Mouse (Mus musculus): ENCODE data around the gene Atf3. TPM values are rescaled to one million over a fixed set of nuclear protein-coding genes. Genes with fewer than 3 reads are reported as not detected.
"Not testable (repeated sequence)": the region's sequence is repeated elsewhere in the genome, so short reads cannot be mapped to it uniquely, and the experiment has no call there.

Atf3 gene
- total RNA-seq, 2 experiments from 2014 or later, result 1.8 to 2.3 TPM

DNA sequence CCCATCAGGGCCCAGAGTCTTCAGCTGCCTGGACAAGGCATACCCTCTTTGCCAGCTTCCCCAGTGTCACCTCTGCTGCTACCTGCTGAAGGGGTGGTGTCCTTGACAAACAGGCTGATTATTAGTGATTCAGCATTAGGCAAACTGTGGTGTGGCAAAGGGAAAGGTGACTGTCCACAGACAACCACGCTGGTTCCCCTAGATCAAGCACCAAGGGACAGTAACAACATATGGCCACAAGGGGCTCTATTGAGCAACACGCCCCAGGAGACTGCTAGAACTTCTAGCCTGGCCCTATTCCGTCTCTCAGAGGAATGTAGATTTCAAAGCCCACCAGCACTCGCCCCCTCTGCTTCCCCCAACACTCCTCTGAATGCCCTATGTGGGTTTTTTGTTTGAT lies 64.8 kb downstream of the Atf3 start:
- DNase-seq (ENCODE audit: low spot score in 2 of 2), result no peak

GRCm38 (mm10) chr1:191150924-191151605 lies 66.8 kb downstream of the Atf3 start:
- no peak for DNase-seq (ENCODE audit: low spot score in 2 of 2)

DNA sequence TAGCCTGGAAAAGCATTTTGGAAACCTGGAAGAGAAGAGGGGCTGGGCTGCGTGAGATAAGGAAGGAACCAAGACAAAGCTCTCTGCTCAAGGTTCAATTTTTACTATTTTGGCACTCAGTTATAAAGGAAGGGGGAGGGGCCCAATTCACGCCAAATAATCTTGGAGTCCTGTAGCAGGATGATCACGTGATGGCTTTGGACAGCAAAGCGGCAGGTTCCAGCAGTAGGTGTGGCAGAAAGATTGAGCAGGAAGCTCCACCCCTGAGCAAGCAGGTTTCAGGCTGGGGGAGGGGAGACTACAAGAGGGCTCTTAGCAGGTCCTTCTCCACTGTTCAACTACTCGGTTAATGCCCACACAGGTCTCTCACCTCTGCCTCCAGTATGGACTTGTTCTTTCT lies 68.3 kb downstream of the Atf3 start:
- DNase-seq (ENCODE audit: low spot score in 2 of 2), result not testable (repeated sequence)

- no peak for DNase-seq (ENCODE audit: low spot score in 2 of 2)
Observed at GRCm38 (mm10) chr1:191140983-191141382, 76.9 kb downstream of the Atf3 start.

DNA sequence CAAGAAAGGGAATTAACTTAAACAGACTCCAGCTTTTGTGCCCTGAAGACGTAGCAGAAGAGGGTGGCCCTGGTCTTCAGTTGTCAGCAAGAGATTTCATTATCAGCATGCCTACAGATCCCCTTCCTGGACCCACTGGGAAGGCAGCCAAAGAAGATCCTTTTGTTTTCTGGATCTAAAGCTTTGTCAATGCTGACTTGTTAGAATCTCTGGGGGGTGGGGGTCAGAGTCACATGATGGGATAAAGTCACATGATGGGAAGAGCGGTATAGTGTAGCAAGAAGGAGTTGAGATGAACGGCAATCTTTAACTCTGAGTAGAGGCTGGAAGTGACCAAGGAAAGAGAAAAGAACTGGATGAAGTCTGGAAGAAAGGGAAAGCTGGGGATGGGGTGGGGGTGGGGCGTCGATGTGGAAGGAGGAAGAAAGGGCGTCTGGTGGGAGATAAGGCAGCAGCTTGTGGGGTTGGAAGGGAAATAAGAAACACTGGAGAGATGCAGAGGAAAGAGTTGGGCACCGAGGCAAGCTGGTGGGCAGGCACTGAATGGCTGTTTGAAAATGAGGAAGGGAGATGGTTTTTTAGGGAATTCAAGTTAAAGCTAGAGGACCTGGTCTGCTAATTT lies 78.9 kb downstream of the Atf3 start:
- DNase-seq (ENCODE audit: low spot score in 2 of 2), result no peak

DNA sequence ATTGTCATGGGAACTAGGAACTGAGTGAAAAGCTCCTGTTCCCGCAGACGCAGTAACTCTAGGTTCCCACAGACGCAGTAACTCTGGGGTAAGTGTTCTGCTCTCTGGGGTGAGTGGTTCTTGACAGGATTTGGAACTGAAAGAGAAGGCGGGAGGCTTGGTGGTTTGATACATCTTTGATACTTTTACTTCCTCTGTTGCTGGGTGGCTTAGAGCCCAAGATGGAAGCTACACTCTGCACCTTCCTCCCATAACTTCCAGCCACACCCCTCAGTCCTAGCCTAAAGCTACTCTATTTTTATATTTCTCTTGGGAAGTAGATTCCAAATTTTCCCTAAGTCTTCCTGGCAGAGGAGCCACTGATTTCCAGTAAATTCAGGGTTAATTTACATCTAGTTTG lies 79.4 kb downstream of the Atf3 start:
- no peak for DNase-seq (ENCODE audit: low spot score in 2 of 2)

DNA sequence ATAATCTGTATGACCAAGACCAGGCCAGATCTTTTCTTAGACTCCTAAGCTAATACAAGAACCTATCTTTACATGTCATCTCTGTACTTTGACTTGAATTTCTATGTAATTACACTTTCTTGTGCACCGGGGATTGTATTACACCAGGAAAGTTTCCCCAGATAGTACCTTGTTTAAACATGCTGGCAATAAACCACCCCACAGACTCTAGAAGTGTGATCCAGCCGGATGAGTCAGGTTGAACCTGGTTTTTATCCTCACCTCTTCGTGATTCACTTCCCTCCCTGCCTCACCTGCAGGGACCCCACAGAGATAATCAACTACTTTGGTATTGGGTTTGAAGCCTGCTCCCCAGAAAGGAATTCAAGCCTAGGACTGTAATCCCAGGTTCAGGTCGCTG lies 82.4 kb downstream of the Atf3 start:
- no peak for DNase-seq (ENCODE audit: low spot score in 2 of 2)

DNA sequence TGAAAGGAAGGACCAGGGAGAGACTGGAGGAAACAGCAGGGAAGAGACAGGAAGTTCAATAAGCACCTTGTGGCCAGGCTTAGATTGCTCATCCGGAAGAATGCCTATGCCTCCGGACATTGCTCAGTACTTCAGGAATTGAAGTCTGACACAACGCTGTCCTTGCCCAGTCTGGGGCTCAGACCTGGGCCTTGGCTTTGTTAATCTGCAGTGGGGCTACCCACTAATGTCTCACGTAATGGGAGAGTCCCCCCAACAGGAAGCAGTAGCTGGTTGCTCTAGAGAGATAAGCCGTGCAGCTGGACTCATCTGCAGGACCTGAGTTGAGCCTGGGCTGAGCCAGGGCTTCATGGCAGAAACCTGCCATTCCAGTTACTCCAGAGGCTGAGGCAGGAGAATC lies 84.9 kb downstream of the Atf3 start:
- DNase-seq (ENCODE audit: low spot score in 2 of 2), result no peak

DNA sequence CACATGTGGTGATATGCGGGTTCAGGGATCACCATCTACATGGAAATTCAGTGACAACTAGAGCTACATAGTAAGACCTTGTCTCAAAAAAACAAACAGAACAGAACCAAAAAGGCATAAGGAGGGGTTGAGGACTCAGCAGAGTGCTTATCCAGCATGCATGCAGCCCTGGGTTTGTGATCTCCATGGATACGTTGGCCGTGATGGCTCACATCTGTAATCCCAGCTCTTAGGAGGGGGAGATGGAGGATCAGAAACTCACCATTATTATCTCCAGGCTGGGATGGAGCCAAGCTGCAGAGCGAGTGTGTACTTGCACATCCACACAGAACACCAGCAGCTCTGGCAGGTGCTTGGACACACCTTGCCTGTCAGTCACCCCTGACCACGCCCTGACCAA lies 85.6 kb downstream of the Atf3 start:
- no peak for DNase-seq (ENCODE audit: low spot score in 2 of 2)

- DNase-seq (ENCODE audit: low spot score in 2 of 2), result no peak
Observed at GRCm38 (mm10) chr1:191131692-191132091, 86.1 kb downstream of the Atf3 start.

DNA sequence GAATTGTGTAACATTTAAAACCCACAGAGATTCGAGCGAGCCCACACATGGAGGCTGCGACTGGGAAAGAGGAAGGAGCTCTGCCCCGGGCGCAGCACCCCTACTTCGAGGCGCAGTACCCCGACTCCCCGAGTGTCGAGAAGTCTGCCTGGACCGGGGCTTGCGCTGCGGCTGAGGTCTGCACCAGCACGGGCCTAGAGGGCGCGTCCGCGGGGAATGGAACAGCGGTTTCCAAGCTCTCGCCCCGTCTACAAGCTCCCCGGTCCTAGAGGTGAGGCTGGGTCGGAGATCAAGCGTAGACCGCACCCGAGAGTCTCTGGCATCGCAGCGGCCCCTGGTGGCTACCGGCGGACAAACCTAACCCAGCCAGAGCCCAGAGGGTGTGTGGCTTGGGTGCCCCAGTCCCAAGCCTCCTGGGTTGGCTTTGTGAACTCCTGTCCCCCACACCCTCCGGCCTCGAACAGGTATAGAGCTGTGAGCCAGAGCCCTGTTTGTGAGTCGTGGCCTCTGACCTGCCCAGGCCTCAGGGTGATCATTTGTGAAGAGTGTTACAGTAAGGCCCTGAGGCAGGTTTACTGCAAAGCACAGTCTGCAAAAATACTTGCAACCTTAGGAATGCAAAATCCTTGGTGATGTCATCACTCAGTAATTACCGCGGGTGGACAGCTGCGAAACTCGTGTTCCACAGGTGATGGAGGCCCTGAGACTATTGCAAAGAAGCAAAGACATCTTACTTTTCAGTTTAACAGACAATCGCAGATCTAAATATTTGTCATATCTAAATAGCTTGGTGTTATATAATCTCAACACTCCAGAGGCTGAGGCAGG lies 91.8 kb downstream of the Atf3 start:
- DNase-seq (ENCODE audit: low spot score in 2 of 2), result peak; percentile 12 to 47

DNA sequence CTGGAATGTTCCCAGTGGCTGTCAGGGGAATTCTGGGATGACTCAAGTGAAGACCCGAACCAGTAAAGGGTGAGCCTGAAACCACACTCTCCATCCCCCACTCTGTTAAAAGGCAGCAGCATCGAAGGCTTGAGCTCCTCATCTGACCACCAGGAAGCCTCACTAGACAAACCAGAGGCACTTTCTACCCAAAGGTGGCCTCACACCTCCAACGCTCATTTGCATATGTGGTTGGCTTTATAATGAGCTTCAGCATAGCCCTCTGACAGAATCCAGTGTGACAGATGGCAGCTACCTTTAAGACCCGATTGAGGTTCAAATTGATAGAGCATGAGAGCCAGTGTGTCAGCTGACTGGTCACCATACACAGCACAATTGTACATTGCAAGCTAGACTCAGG lies 93.6 kb downstream of the Atf3 start:
- DNase-seq (ENCODE audit: low spot score in 2 of 2), result no peak

DNA sequence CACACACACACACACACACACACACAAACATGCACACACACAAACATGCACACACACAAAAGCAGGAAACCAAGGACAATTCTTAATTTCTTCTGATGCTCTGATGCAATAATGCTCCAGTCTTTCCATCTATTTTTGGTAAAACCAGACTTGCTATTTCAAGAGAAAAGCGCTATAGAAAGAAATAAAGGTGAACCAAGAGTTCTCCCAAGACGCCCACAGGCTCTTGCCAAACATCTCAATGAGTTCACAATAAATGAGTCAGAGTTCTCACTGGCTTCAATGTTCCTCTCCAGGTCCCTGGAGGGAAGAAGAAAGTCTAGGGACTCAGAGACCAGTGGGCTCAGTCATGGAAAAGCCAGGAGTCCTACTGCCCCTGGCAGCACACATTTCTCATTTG lies 94.1 kb downstream of the Atf3 start:
- DNase-seq (ENCODE audit: low spot score in 2 of 2), result no peak

DNA sequence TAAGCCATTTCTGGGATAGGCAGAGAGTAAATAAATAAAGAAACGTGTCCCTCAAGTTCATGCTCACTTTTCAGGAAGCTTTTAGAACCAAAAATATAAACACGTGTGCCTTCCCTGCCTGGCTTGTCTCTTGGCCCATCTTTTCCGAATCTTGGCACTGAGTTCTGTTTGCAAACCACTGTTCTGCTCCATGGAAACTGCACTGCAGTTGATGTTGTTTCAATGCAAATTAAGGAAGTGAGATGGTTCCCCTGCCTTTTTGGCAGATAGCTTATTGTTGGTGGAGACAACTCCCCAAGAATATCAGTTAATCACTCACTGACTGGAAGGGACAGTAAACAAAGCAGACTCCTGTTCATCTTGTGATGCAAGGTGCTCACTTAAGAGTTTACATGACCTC lies 95.1 kb downstream of the Atf3 start:
- DNase-seq (ENCODE audit: low spot score in 2 of 2), result no peak

Other genes starting within 250 kb of the Atf3 start
- 1 to 10 TPM; 5.6 to 5.9 TPM for gene Vash2, start 238.7 kb downstream of the Atf3 start, total RNA-seq (2021)
- gene Flvcr1, start 191.9 kb downstream of the Atf3 start, total RNA-seq (2021), result 10 to 100 TPM; 16.7 to 19.6 TPM
- not detected for gene Spata45, start 181.4 kb downstream of the Atf3 start, total RNA-seq (2021)
- gene Tatdn3, start 155.1 kb downstream of the Atf3 start, total RNA-seq (2021), result 10 to 100 TPM; 30.6 to 32.2 TPM
- 1 to 10 TPM; 7.5 to 7.6 TPM for gene Nsl1, start 155.0 kb downstream of the Atf3 start, total RNA-seq (2021)
- 1 to 10 TPM; 3.3 to 3.4 TPM for gene Batf3, start 120.2 kb downstream of the Atf3 start, total RNA-seq (2021)
- not detected for gene Fam71a, start 53.2 kb downstream of the Atf3 start, total RNA-seq (2021)
- 100 to 1,000 TPM; 127 to 129 TPM for gene Nenf, start 100.2 kb upstream of the Atf3 start, total RNA-seq (2021)
- gene Tmem206, start 107.9 kb upstream of the Atf3 start, total RNA-seq (2021), result 10 to 100 TPM in 1 of 2 experiments, 1 to 10 TPM in 1; 8.0 to 10.4 TPM
- 100 to 1,000 TPM; 105 to 107 TPM for gene Ppp2r5a, start 185.2 kb upstream of the Atf3 start, total RNA-seq (2021)

All from adrenal gland, postnatal 4 days (tissue).